Mouse (Mus musculus) frontal cortex, postnatal 14 days (tissue): ENCODE measurements around the gene Lemd1.

Source experiments
- DNase-seq, 2 experiments: peaks; one replicate each; pipeline ENCODE4 v3.0.0; 2022; ENCODE audit warnings: low spot score in 2 of 2

The Lemd1 gene

GRCm38 (mm10) chr1:132290921-132291675 lies 99.9 kb downstream of the Lemd1 start:
- no peak for DNase-seq

- no peak for DNase-seq
Measured at GRCm38 (mm10) chr1:132291706-132292105, 100.5 kb downstream of the Lemd1 start.

GRCm38 (mm10) chr1:132292318-132293129 lies 101.3 kb downstream of the Lemd1 start:
- no peak for DNase-seq

- no peak for DNase-seq
Measured at GRCm38 (mm10) chr1:132295506-132295905, 104.3 kb downstream of the Lemd1 start.

GRCm38 (mm10) chr1:132296051-132296450 lies 104.8 kb downstream of the Lemd1 start:
- DNase-seq: peak in 1 of 2 experiments; percentile 24

- peak in 1 of 2 experiments; percentile 47 for DNase-seq
Measured at GRCm38 (mm10) chr1:132298425-132298800, 107.2 kb downstream of the Lemd1 start, which contains the start of gene Klhdc8a. TSS of gene Klhdc8a (plus strand) at chr1:132298626.

GRCm38 (mm10) chr1:132298801-132299464 lies 107.7 kb downstream of the Lemd1 start:
- DNase-seq: no peak

GRCm38 (mm10) chr1:132299744-132300143 lies 108.5 kb downstream of the Lemd1 start:
- no peak for DNase-seq

GRCm38 (mm10) chr1:132301242-132301641 lies 110.0 kb downstream of the Lemd1 start:
- DNase-seq: no peak

GRCm38 (mm10) chr1:132302341-132302866 lies 111.2 kb downstream of the Lemd1 start:
- DNase-seq: no peak

- DNase-seq: no peak
Measured at GRCm38 (mm10) chr1:132304618-132305214, 113.5 kb downstream of the Lemd1 start.

GRCm38 (mm10) chr1:132306160-132306559 lies 114.9 kb downstream of the Lemd1 start:
- peak in 1 of 2 experiments; percentile 42 for DNase-seq

- DNase-seq: no peak
Measured at GRCm38 (mm10) chr1:132306808-132307207, 115.6 kb downstream of the Lemd1 start.

GRCm38 (mm10) chr1:132307962-132308361 lies 116.7 kb downstream of the Lemd1 start:
- no peak for DNase-seq

- no peak for DNase-seq
Measured at GRCm38 (mm10) chr1:132308674-132309073, 117.4 kb downstream of the Lemd1 start.
